Mouse (Mus musculus): ENCODE results near the gene Acpp.

The Acpp gene

GRCm38 (mm10) chr9:104254408-104255180 is 83.0 kb downstream of the Acpp start:
- DNase-seq (ENCODE audit: inconsistent ontology term): no peak

- DNase-seq (ENCODE audit: inconsistent ontology term): no peak
Measured at GRCm38 (mm10) chr9:104252637-104253036, 84.9 kb downstream of the Acpp start.

GRCm38 (mm10) chr9:104251687-104252086 is 85.9 kb downstream of the Acpp start:
- no peak for DNase-seq (ENCODE audit: inconsistent ontology term)

- no peak for DNase-seq (ENCODE audit: inconsistent ontology term)
Measured at GRCm38 (mm10) chr9:104251111-104251510, 86.4 kb downstream of the Acpp start.

- DNase-seq (ENCODE audit: inconsistent ontology term): no peak
Measured at GRCm38 (mm10) chr9:104247307-104247987, 90.1 kb downstream of the Acpp start.

GRCm38 (mm10) chr9:104243799-104244466 is 93.6 kb downstream of the Acpp start:
- no peak for DNase-seq (ENCODE audit: inconsistent ontology term)

GRCm38 (mm10) chr9:104240146-104240545 is 97.4 kb downstream of the Acpp start:
- no peak for DNase-seq (ENCODE audit: inconsistent ontology term)

GRCm38 (mm10) chr9:104239076-104239475 is 98.5 kb downstream of the Acpp start:
- no peak for DNase-seq (ENCODE audit: inconsistent ontology term)

Data from Muller cell, postnatal 12 days (primary cell).